Comparison of ENCODE assay signal across 8 mouse cellular contexts in the genomic region with DNA sequence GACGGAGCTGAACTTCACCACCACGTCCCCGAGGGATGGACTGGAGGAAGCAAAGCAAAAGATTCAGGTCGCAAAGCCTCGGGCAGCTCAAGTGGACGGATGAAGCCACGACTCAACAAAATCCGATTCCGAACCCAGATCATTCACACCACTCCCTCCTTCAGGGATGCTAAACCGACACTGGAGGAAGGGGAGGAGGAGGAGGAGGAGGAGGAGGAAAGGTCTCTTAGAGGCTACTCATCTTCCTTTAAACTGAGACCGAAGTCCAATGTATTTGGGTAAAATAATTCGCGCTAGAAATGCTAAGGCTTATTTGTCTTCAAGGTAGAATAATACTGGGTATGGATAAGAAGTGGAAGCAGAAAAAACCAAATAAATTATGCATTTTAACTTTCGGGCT. TPM values are rescaled to one million over a fixed set of nuclear protein-coding genes. Genes with fewer than 3 reads are reported as not detected.
DNase-seq lines count a peak whose midpoint lies in the region; ATAC-seq and TF ChIP-seq lines count a peak whose summit lies in the region.

No protein-coding gene starts in this region.

- H3K27me3 ChIP-seq in embryonic facial prominence, embryonic 15.5 days, result no peaks in the 10 kb centered on the region
- H3K27me3 ChIP-seq in intestine, embryonic 15.5 days (replicated peaks), result no peaks in the 10 kb centered on the region
- no peaks in the 10 kb centered on the region for H3K27me3 ChIP-seq in neural tube, embryonic 12.5 days (replicated peaks)

- no peaks in the 10 kb centered on the region for H3K36me3 ChIP-seq in embryonic facial prominence, embryonic 15.5 days
- no peaks in the 10 kb centered on the region; the same call in 1 of the 2 replicates for H3K36me3 ChIP-seq in intestine, embryonic 15.5 days
- H3K36me3 ChIP-seq in neural tube, embryonic 12.5 days, result no peaks in the 10 kb centered on the region

- ATAC-seq in embryonic facial prominence, embryonic 15.5 days (ENCODE audit: insufficient number of reproducible peaks, low FRiP score, low TSS enrichment, low read depth), result no peak
- ATAC-seq in intestine, embryonic 15.5 days, result no peak
- no peak for ATAC-seq in neural tube, embryonic 12.5 days (ENCODE audit: low FRiP score, low read depth)
- ATAC-seq in frontal cortex, adult (ENCODE audit: low TSS enrichment), result no peak

- no peaks in the 10 kb centered on the region for H3K9me3 ChIP-seq in embryonic facial prominence, embryonic 15.5 days (replicated peaks)
- no peaks in the 10 kb centered on the region for H3K9me3 ChIP-seq in intestine, embryonic 15.5 days
- no peaks in the 10 kb centered on the region for H3K9me3 ChIP-seq in neural tube, embryonic 12.5 days

- H3K4me3 ChIP-seq in layer of hippocampus, adult 2 months, result peak overlapping the region; percentile 93
- H3K4me3 ChIP-seq in embryonic facial prominence, embryonic 15.5 days (replicated peaks), result peak overlapping the region; percentile 82
- peak overlapping the region; percentile 81 for H3K4me3 ChIP-seq in intestine, embryonic 15.5 days (replicated peaks)
- peak overlapping the region; percentile 80 for H3K4me3 ChIP-seq in neural tube, embryonic 12.5 days

- 32% methylated on average over 14 of the region's 14 CpGs for WGBS in embryonic facial prominence, embryonic 15.5 days
- WGBS in intestine, embryonic 15.5 days, result 40% methylated on average over 14 of the region's 14 CpGs
- WGBS in neural tube, embryonic 12.5 days, result 43% methylated on average over 14 of the region's 14 CpGs

- DNase-seq in layer of hippocampus, adult 2 months (ENCODE audit: low spot score in 2 of 2), result no peak
- no peak for DNase-seq in layer of hippocampus, postnatal 36 days
- DNase-seq in thymus, postnatal 36 days, result no peak
- no peak for DNase-seq in cerebellum, adult 9-11 months

- TF ChIP-seq CTCF in layer of hippocampus, adult 2 months (conservative IDR thresholded peaks at IDR 0.05), result no peak

- no peak overlapping the region for H3K27ac ChIP-seq in layer of hippocampus, adult 2 months
- H3K27ac ChIP-seq in embryonic facial prominence, embryonic 15.5 days (replicated peaks), result no peak overlapping the region
- no peak overlapping the region for H3K27ac ChIP-seq in intestine, embryonic 15.5 days
- H3K27ac ChIP-seq in neural tube, embryonic 12.5 days, result no peak overlapping the region

- H3K4me2 ChIP-seq in embryonic facial prominence, embryonic 15.5 days (replicated peaks), result peak overlapping the region; percentile 97
- H3K4me2 ChIP-seq in intestine, embryonic 15.5 days (replicated peaks), result peak overlapping the region; percentile 98
- peak overlapping the region; percentile 97 for H3K4me2 ChIP-seq in neural tube, embryonic 12.5 days (replicated peaks)

- peaks cover 16% of the 10 kb centered on the region for H3K4me1 ChIP-seq in embryonic facial prominence, embryonic 15.5 days
- H3K4me1 ChIP-seq in intestine, embryonic 15.5 days (replicated peaks), result peaks cover 19% of the 10 kb centered on the region
- H3K4me1 ChIP-seq in neural tube, embryonic 12.5 days, result peaks cover 18% of the 10 kb centered on the region

- peak overlapping the region; percentile 73 for H3K9ac ChIP-seq in embryonic facial prominence, embryonic 15.5 days
- H3K9ac ChIP-seq in intestine, embryonic 15.5 days, result peak overlapping the region; percentile 82
- H3K9ac ChIP-seq in neural tube, embryonic 12.5 days, result peak overlapping the region; percentile 90

RNA-seq across cellular contexts. Expression of gene Sowahc, which starts 1.5 kb away (rescaled TPM):
- 1 to 10 TPM; 6.6 to 7.4 TPM for total RNA-seq in layer of hippocampus, adult 2 months (2021)
- total RNA-seq in layer of hippocampus, postnatal 36 days (2021), result 1 to 10 TPM; 7.1 to 7.3 TPM
- 15.0 and 17.8 TPM in 2 replicates for polyA plus RNA-seq in embryonic facial prominence, embryonic 15.5 days (2015; fragmentation: Nextera tagmentation; extraction: Ambion mirVana)
- polyA plus RNA-seq in intestine, embryonic 15.5 days (2015; fragmentation: Nextera tagmentation; extraction: Ambion mirVana), result 11.6 and 12.0 TPM in 2 replicates
- 16.3 and 17.7 TPM in 2 replicates for polyA plus RNA-seq in neural tube, embryonic 12.5 days (2016; fragmentation: Nextera tagmentation; extraction: Ambion mirVana)

RNA-seq across cellular contexts. Expression of gene Sept10, which starts 1.7 kb away (rescaled TPM):
- total RNA-seq in layer of hippocampus, adult 2 months (2021), result 1 to 10 TPM; 8.0 to 8.7 TPM
- total RNA-seq in layer of hippocampus, postnatal 36 days (2021), result 1 to 10 TPM; 7.8 to 8.2 TPM
- polyA plus RNA-seq in embryonic facial prominence, embryonic 15.5 days (2015; fragmentation: Nextera tagmentation; extraction: Ambion mirVana), result 39.1 and 41.7 TPM in 2 replicates
- 31.6 and 40.1 TPM in 2 replicates for polyA plus RNA-seq in intestine, embryonic 15.5 days (2015; fragmentation: Nextera tagmentation; extraction: Ambion mirVana)
- polyA plus RNA-seq in neural tube, embryonic 12.5 days (2016; fragmentation: Nextera tagmentation; extraction: Ambion mirVana), result 26.3 and 27.1 TPM in 2 replicates
